ENCODE assay signal across 8 mouse cellular contexts in the genomic region with DNA sequence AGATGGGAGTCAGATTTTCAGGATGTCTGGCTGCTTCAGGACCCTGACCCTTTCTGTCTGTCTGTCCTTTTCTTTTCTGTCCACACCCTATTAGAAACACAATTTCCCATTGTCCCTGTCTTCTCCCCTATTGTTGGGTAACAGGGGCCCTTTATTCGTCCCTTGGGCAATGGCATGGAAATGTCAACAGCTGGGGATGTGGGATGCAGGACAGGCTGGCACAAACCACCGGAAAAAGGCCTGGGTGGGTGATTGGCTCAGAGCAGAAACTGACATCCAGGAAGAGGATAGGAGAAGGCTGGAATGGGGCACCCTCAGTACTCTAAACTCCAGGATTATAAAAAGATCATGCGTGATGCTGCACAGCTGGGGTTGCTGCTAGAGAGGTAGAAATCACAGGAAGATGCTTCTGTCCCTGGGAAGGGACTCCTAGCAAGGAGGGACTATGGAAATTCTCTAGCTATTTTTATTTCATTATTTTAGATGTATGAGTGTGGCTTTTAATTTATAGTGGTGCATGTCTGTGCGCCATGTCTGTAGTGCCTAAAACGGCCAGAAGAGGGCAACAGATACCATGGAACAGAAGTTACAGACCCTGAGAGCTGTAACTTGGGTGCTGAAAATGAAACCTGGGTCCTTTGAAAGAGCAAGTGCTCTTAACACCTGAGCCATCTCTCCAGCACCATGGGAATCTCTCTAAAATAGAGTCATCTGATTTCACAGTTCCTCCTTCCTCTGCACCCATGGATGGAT. TPM values are rescaled to one million over a fixed set of nuclear protein-coding genes. Genes with fewer than 3 reads are reported as not detected.
DNase-seq lines count a peak whose midpoint lies in the region; ATAC-seq and TF ChIP-seq lines count a peak whose summit lies in the region.

A gene (minus strand): TSS at position 150 of the 753 bp plus-strand sequence.

- TF ChIP-seq EP300 in stomach, postnatal 0 days (optimal IDR thresholded peaks at IDR 0.05): no peak

- H3K36me3 ChIP-seq in hindbrain, embryonic 11.5 days (ENCODE audit: control insufficient read depth, insufficient read depth, low read length): no peaks in the 10 kb centered on the region
- no peaks in the 10 kb centered on the region for H3K36me3 ChIP-seq in hindbrain, embryonic 13.5 days
- H3K36me3 ChIP-seq in midbrain, postnatal 0 days (ENCODE audit: insufficient read depth, low read length): no peaks in the 10 kb centered on the region
- H3K36me3 ChIP-seq in midbrain, embryonic 14.5 days (ENCODE audit: control insufficient read depth, insufficient read depth, low read length): no peaks in the 10 kb centered on the region
- H3K36me3 ChIP-seq in stomach, postnatal 0 days (ENCODE audit: control insufficient read depth, insufficient read depth, low read length): no peaks in the 10 kb centered on the region

- 42% methylated on average over 5 of the region's 5 CpGs for WGBS in hindbrain, embryonic 11.5 days
- WGBS in hindbrain, embryonic 13.5 days: 40% methylated on average over 5 of the region's 5 CpGs
- WGBS in midbrain, postnatal 0 days: 50% methylated on average over 5 of the region's 5 CpGs
- 48% methylated on average over 5 of the region's 5 CpGs for WGBS in midbrain, embryonic 14.5 days
- 54% methylated on average over 5 of the region's 5 CpGs for WGBS in stomach, postnatal 0 days

- peaks cover 34% of the 10 kb centered on the region for H3K27me3 ChIP-seq in hindbrain, embryonic 11.5 days (ENCODE audit: control insufficient read depth, insufficient read depth, low read length)
- H3K27me3 ChIP-seq in hindbrain, embryonic 13.5 days: peaks cover 81% of the 10 kb centered on the region
- peaks cover 36% of the 10 kb centered on the region for H3K27me3 ChIP-seq in midbrain, postnatal 0 days (ENCODE audit: insufficient read depth, low read length)
- peaks cover 33% of the 10 kb centered on the region for H3K27me3 ChIP-seq in midbrain, embryonic 14.5 days (ENCODE audit: control insufficient read depth, insufficient read depth, low read length)
- peaks cover 14% of the 10 kb centered on the region; the same call in 1 of the 2 replicates for H3K27me3 ChIP-seq in stomach, postnatal 0 days (ENCODE audit: control insufficient read depth, insufficient read depth, low read length)

- TF ChIP-seq POLR2A in brain, embryonic 14.5 days (IDR thresholded peaks at IDR 0.05; ENCODE audit: borderline replicate concordance, extremely low read depth, insufficient read depth, insufficient read length, poor library complexity, severe bottlenecking): no peak

- H3K27ac ChIP-seq in hindbrain, embryonic 11.5 days (ENCODE audit: low read depth, low read length): no peak within 1 kb of the TSS
- H3K27ac ChIP-seq in hindbrain, embryonic 13.5 days: no peak within 1 kb of the TSS
- no peak within 1 kb of the TSS for H3K27ac ChIP-seq in midbrain, postnatal 0 days (ENCODE audit: low read depth, low read length)
- H3K27ac ChIP-seq in midbrain, embryonic 14.5 days (replicated peaks; ENCODE audit: low read depth, low read length): no peak within 1 kb of the TSS
- no peak within 1 kb of the TSS for H3K27ac ChIP-seq in stomach, postnatal 0 days (replicated peaks)

- no peaks in the 10 kb centered on the region for H3K9me3 ChIP-seq in hindbrain, embryonic 11.5 days (ENCODE audit: control insufficient read depth, low read length)
- H3K9me3 ChIP-seq in hindbrain, embryonic 13.5 days: no peaks in the 10 kb centered on the region
- H3K9me3 ChIP-seq in midbrain, postnatal 0 days (ENCODE audit: low read length): no peaks in the 10 kb centered on the region
- H3K9me3 ChIP-seq in midbrain, embryonic 14.5 days (ENCODE audit: control insufficient read depth, low read length): peaks cover 7% of the 10 kb centered on the region; the same call in 1 of the 2 replicates
- H3K9me3 ChIP-seq in stomach, postnatal 0 days (ENCODE audit: control insufficient read depth, low read length): no peaks in the 10 kb centered on the region

- peaks cover 9% of the 10 kb centered on the region for H3K4me1 ChIP-seq in hindbrain, embryonic 11.5 days (replicated peaks; ENCODE audit: control insufficient read depth, insufficient read depth, low read length)
- H3K4me1 ChIP-seq in hindbrain, embryonic 13.5 days (replicated peaks): peaks cover 17% of the 10 kb centered on the region
- H3K4me1 ChIP-seq in midbrain, postnatal 0 days (ENCODE audit: insufficient read depth, low read length): 0 out of 2 replicates have a peak, but pooled peaks cover 5% of the 10 kb centered on the region
- H3K4me1 ChIP-seq in midbrain, embryonic 14.5 days (ENCODE audit: control insufficient read depth, insufficient read depth, low read length): peaks cover 12% of the 10 kb centered on the region
- no peaks in the 10 kb centered on the region for H3K4me1 ChIP-seq in stomach, postnatal 0 days (replicated peaks; ENCODE audit: control insufficient read depth, insufficient read depth)

- no peak within 1 kb of the TSS for H3K4me3 ChIP-seq in hindbrain, embryonic 11.5 days (ENCODE audit: low read depth, low read length)
- H3K4me3 ChIP-seq in hindbrain, embryonic 13.5 days: no peak within 1 kb of the TSS
- no peak within 1 kb of the TSS for H3K4me3 ChIP-seq in midbrain, postnatal 0 days (ENCODE audit: low read depth, low read length)
- H3K4me3 ChIP-seq in midbrain, embryonic 14.5 days (replicated peaks; ENCODE audit: low read depth, low read length): no peak within 1 kb of the TSS
- H3K4me3 ChIP-seq in stomach, postnatal 0 days (ENCODE audit: low read depth, low read length): no peak within 1 kb of the TSS

- no peak for ATAC-seq in hindbrain, embryonic 11.5 days (ENCODE audit: low FRiP score)
- no peak for ATAC-seq in hindbrain, embryonic 13.5 days (ENCODE audit: low FRiP score)
- ATAC-seq in midbrain, postnatal 0 days (ENCODE audit: low FRiP score): no peak
- no peak for ATAC-seq in midbrain, embryonic 14.5 days (ENCODE audit: low FRiP score, low TSS enrichment)
- no peak for ATAC-seq in stomach, postnatal 0 days (ENCODE audit: low FRiP score, low TSS enrichment)

- peak; percentile 45 for DNase-seq in hindbrain, embryonic 11.5 days (ENCODE audit: low spot score)
- no peak for DNase-seq in midbrain, postnatal 0 days (ENCODE audit: low spot score)
- no peak for DNase-seq in midbrain, embryonic 14.5 days
- no peak for DNase-seq in brain, embryonic 14.5 days (ENCODE audit: low read depth)
- DNase-seq in stomach, postnatal 0 days (ENCODE audit: low spot score): peak; percentile 30
- DNase-seq in spleen, postnatal 4 days (ENCODE audit: low spot score in 2 of 2): no peak
- DNase-seq in adrenal gland, postnatal 25 days: no peak

- TF ChIP-seq CTCF in midbrain, postnatal 0 days (IDR thresholded peaks at IDR 0.05): peak; percentile 50
- peak; percentile 38; the same call in 1 of the 2 replicates for TF ChIP-seq CTCF in brain, embryonic 14.5 days (IDR thresholded peaks at IDR 0.05; ENCODE audit: borderline replicate concordance, extremely low read depth, insufficient read depth, insufficient read length)
- peak; percentile 70 for TF ChIP-seq CTCF in stomach, postnatal 0 days (IDR thresholded peaks at IDR 0.05; ENCODE audit: low read depth)

- H3K9ac ChIP-seq in hindbrain, embryonic 11.5 days (ENCODE audit: low read depth, low read length): no peak within 1 kb of the TSS
- H3K9ac ChIP-seq in hindbrain, embryonic 13.5 days: no peak within 1 kb of the TSS
- H3K9ac ChIP-seq in midbrain, postnatal 0 days (replicated peaks; ENCODE audit: low read length, poor library complexity, severe bottlenecking): no peak within 1 kb of the TSS
- H3K9ac ChIP-seq in midbrain, embryonic 14.5 days (replicated peaks; ENCODE audit: low read length): no peak within 1 kb of the TSS
- no peak within 1 kb of the TSS for H3K9ac ChIP-seq in stomach, postnatal 0 days (ENCODE audit: low read length)

- H3K4me2 ChIP-seq in hindbrain, embryonic 11.5 days (replicated peaks; ENCODE audit: low read depth, low read length): no peak within 1 kb of the TSS
- no peak within 1 kb of the TSS for H3K4me2 ChIP-seq in hindbrain, embryonic 13.5 days
- no peak within 1 kb of the TSS for H3K4me2 ChIP-seq in midbrain, postnatal 0 days (ENCODE audit: low read depth, low read length, poor library complexity, severe bottlenecking)
- no peak within 1 kb of the TSS for H3K4me2 ChIP-seq in midbrain, embryonic 14.5 days (ENCODE audit: low read length)
- no peak within 1 kb of the TSS for H3K4me2 ChIP-seq in stomach, postnatal 0 days (replicated peaks; ENCODE audit: low read depth)

RNA-seq across cellular contexts. Expression of the gene that starts here (rescaled TPM):
- not detected in 2 replicates for polyA plus RNA-seq in hindbrain, embryonic 11.5 days (2014; fragmentation: Nextera tagmentation; extraction: Ambion mirVana)
- polyA plus RNA-seq in hindbrain, embryonic 13.5 days (2015; fragmentation: Nextera tagmentation; extraction: Ambion mirVana): 0.47 and 0.56 TPM in 2 replicates
- 2.4 and 3.0 TPM in 2 replicates for total RNA-seq in midbrain, postnatal 0 days (2014; rRNA removed)
- polyA plus RNA-seq in midbrain, postnatal 0 days (2015; fragmentation: Nextera tagmentation; extraction: Ambion mirVana): 0.83 and 0.85 TPM in 2 replicates
- 0.47 and 0.57 TPM in 2 replicates for polyA plus RNA-seq in midbrain, embryonic 14.5 days (2014; fragmentation: Nextera tagmentation; extraction: Ambion mirVana)
- polyA plus RNA-seq in brain, embryonic 14.5 days (2012; rRNA removed): 0.68 and 1.6 TPM in 2 replicates
- polyA plus RNA-seq in stomach, postnatal 0 days (2015; fragmentation: Nextera tagmentation; extraction: Ambion mirVana): not detected in 2 replicates
- total RNA-seq in adrenal gland, postnatal 25 days (2021): not detected in 2 replicates

Comparison
In these comparisons a context has a peak if more than half of its experiments do, and no peak if none do; other contexts are left out.
1. Peak in DNase-seq in hindbrain, embryonic 11.5 days; RNA of the gene not detected or under 1 TPM.
2. Peak in DNase-seq in stomach, postnatal 0 days; RNA of the gene not detected or under 1 TPM.